Mouse (Mus musculus) limb, embryonic 14.5 days (tissue): Measurements from ENCODE around the gene Gpr31b. TPM values are rescaled to one million over a fixed set of nuclear protein-coding genes. Genes with fewer than 3 reads are reported as not detected.
A peak's percentile ranks its signal among the peaks of the same experiment; 100 is the strongest.
"Not testable (repeated sequence)": the region's sequence is repeated elsewhere in the genome, so short reads cannot be mapped to it uniquely, and the experiment has no call there.

ENCODE experiments used
- ATAC-seq: fragments of 200-750 bp; cut with Nextera tagmentation; 2 replicates; pipeline ENCODE4 v1.8.0; 2017; ENCODE audit warnings: low read depth, moderate number of reproducible peaks, moderate TSS enrichment; ENCODE audit not compliant: low FRiP score
- DNase-seq: peaks from one replicate; pipeline ENCODE4 v3.0.0-alpha.2; 2015; ENCODE audit warnings: low spot score
- H3K27ac ChIP-seq: fragments of 300-500 bp; sonication (generic); replicated peaks from 2 replicates; pipeline ENCODE4 v1.5.1; 2014; ENCODE audit warnings: low read depth, mild to moderate bottlenecking, low read length, moderate library complexity, mixed read lengths
- H3K27me3 ChIP-seq: fragments of 300-500 bp; sonication (generic); 2 replicates; pipeline ENCODE4 v1.6.1; 2014; ENCODE audit warnings: low read length, mixed read lengths; ENCODE audit not compliant: control insufficient read depth, insufficient read depth
- H3K36me3 ChIP-seq: fragments of 300-500 bp; sonication (generic); 2 replicates; pipeline ENCODE4 v1.6.1; 2014; ENCODE audit warnings: mild to moderate bottlenecking, low read length, moderate library complexity, mixed read lengths; ENCODE audit not compliant: control insufficient read depth, insufficient read depth
- H3K4me1 ChIP-seq: fragments of 300-500 bp; sonication (generic); 2 replicates; pipeline ENCODE4 v1.6.1; 2014; ENCODE audit warnings: antibody characterized with exemption, low read length, mixed read lengths; ENCODE audit not compliant: control insufficient read depth, insufficient read depth
- H3K4me2 ChIP-seq: fragments of 300-500 bp; sonication (generic); replicated peaks from 2 replicates; pipeline ENCODE4 v1.6.1; 2014; ENCODE audit warnings: low read depth, mild to moderate bottlenecking, low read length, moderate library complexity; ENCODE audit not compliant: severe bottlenecking
- H3K4me3 ChIP-seq: fragments of 300-500 bp; sonication (generic); replicated peaks from 2 replicates; pipeline ENCODE4 v1.5.1; 2014; ENCODE audit warnings: low read length
- H3K9ac ChIP-seq: fragments of 300-500 bp; sonication (generic); 2 replicates; pipeline ENCODE4 v1.6.1; 2014; ENCODE audit warnings: mild to moderate bottlenecking, low read depth, low read length, moderate library complexity; ENCODE audit not compliant: severe bottlenecking
- H3K9me3 ChIP-seq: fragments of 300-500 bp; sonication (generic); 2 replicates; pipeline ENCODE4 v1.6.1; 2016; ENCODE audit warnings: low read length; ENCODE audit not compliant: control insufficient read depth
- POLR2A ChIP-seq: fragments of 200-500 bp; IDR thresholded peaks from 2 replicates; pipeline ENCODE4 v1.8.0; 2012; ENCODE audit warnings: inconsistent platforms, mild to moderate bottlenecking, moderate library complexity, borderline replicate concordance; ENCODE audit not compliant: insufficient read depth, insufficient read length; ENCODE audit errors: extremely low read depth
- WGBS: fragments of 180-500 bp; shearing (Covaris S2); extraction: QIAGEN DNeasy Blood & Tissue Kit; methylation state at CpG from one replicate; pipeline ENCODE4 v1.1.7; 2014; 5-methylcytosine and 5-hydroxymethylcytosine counted together
- polyA plus RNA-seq, 2 experiments: library from polyadenylated mRNA; depleted of rRNA in 1 of 2; stranded (reverse) in 1 of 2; unstranded in 1 of 2; fragments of >200 nt; fragmentation: Nextera tagmentation in 1 of 2; extraction: Ambion mirVana in 1 of 2; gene quantifications; 2 replicates each; pipeline versions ENCODE4 v1.2.1 to v1.2.3; 2012 to 2014

The Gpr31b gene
- polyA plus RNA-seq, 2 experiments: 0.06 TPM; not detected in 1

DNA sequence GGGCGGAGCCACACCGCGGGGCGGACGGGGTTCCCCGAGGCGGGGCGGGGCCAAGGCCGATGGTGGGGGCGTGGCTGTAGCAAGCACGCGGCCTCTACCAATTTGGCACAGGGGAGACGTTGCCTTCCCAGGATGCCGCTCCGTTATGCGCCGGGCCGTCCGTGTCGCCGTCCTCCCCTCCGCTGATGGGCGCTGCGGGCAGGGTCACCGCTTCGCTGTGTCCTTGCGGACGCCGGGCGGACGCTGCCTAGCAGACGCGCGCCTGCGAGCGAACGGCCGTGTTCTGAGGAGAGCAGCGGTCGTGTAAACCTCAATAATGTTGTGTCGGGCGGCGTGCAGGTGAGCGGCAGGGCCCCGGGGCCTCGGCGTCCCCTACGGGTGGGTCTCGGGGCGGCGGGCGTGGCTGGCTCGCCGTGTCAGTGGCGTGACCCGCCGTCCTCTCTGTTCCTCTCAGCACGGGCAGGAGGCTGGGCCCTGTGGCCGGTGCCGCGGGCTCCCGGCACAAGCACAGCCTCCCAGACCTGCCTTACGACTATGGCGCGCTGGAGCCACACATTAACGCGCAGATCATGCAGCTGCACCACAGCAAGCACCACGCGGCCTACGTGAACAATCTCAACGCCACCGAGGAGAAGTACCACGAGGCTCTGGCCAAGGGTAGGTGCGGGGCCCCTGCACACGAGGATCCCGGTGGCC lies 44.2 kb downstream of the Gpr31b start:
- ATAC-seq (peak; percentile 98), DNase-seq (peak; percentile 95)

DNA sequence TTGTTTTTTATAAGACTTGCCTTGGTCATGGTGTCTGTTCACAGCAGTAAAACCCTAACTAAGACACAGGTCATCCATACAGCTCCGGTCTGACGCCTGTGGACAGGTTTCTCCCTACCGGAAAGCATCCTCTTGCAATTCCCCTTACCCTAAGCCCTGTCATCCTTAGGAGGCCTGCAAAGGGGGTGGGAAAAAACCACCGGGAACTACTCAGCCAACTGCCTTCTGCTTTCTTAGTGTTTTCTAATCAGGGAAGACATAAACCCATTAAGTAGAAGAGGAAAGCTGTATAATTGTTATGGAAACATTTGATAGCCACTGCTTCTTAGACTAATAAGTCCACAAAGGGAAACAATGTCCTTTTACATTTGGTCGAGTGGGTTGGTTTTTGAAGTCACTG lies 45.1 kb downstream of the Gpr31b start:
- ATAC-seq: no peak
- no peak for DNase-seq
- Histone ChIP-seq H3K36me3 (peaks cover 6% of the 10 kb centered on the region), H3K9me3 (no peaks in the 10 kb centered on the region), H3K27me3 (no peaks in the 10 kb centered on the region), H3K4me1 (peaks cover 8% of the 10 kb centered on the region), H3K9ac (peak overlapping the region; percentile 73), H3K27ac (no peak overlapping the region), H3K4me2 (peak overlapping the region; percentile 76), H3K4me3 (peak overlapping the region; percentile 82)
- TF ChIP-seq POLR2A: no peak
- 48% methylated on average over 5 of the region's 5 CpGs for WGBS

More for the DNA sequence above, 44.2 kb downstream of the Gpr31b start:
- Histone ChIP-seq H3K9ac (peak overlapping the region; percentile 73), H3K27ac (peak overlapping the region; percentile 73), H3K27me3 (no peaks in the 10 kb centered on the region), H3K4me3 (peak overlapping the region; percentile 82), H3K4me1 (peaks cover 8% of the 10 kb centered on the region), H3K4me2 (peak overlapping the region; percentile 76), H3K9me3 (no peaks in the 10 kb centered on the region), H3K36me3 (peaks cover 13% of the 10 kb centered on the region)
- TF ChIP-seq POLR2A: no peak
- WGBS: under 1% methylated on average over 45 of the region's 76 CpGs

DNA sequence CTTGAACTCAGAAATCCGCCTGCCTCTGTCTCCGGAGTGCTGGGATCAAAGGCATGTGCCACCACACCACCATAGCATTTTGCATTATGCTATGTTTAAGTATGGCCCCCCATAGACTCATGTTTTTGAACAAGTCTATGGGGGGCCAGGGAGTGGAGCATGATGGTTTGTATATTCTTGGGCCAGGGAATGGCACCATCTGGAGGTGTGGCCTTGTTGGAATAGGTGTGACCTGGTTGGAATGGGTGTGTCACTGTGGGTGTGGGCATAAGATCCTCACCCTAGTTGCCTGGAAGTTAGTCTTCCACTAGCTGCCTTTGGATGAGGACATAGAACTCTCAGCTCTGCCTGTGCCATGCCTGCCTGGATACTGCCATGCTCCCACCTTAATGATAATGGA lies 45.5 kb downstream of the Gpr31b start, which contains the start of gene Sod2:
Gene Sod2 (plus strand): TSS at position 301 of the 400 bp plus-strand sequence.
- H3K4me1 ChIP-seq, ATAC-seq, DNase-seq, H3K27me3 ChIP-seq, H3K9me3 ChIP-seq, H3K36me3 ChIP-seq: not testable (repeated sequence)
- peak within 1 kb of the TSS; percentile 76 for H3K4me2 ChIP-seq
- peak within 1 kb of the TSS; percentile 73 for H3K9ac ChIP-seq
- peak within 1 kb of the TSS; percentile 73; the same call in 1 of the 2 replicates for H3K27ac ChIP-seq
- H3K4me3 ChIP-seq: peak within 1 kb of the TSS; percentile 82
- 94% methylated on average over 2 of the region's 2 CpGs for WGBS

DNA sequence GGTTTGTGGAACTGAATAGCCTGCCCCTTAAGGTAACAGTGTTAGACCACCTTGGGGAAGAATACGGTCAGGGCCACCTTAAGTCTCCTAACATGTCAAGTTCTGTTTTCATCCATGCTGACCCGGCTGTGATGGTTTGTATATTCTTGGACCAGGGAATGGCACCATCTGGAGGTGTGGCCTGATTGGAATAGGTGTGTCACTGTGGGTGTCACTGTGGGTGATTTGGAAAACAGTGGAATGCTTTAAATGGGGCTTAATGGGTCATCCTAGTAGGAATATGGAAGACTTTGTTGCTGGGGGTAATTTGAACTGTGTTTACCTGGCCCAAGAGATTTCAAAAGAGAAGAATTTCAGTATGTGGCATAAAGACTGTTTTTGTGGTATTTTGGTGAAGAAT lies 47.7 kb downstream of the Gpr31b start:
- H3K27me3 ChIP-seq, H3K4me1 ChIP-seq, ATAC-seq, H3K9ac ChIP-seq, H3K36me3 ChIP-seq, H3K27ac ChIP-seq, H3K4me3 ChIP-seq, H3K9me3 ChIP-seq, DNase-seq, H3K4me2 ChIP-seq: not testable (repeated sequence)
- 72% methylated on average over 2 of the region's 2 CpGs for WGBS

DNA sequence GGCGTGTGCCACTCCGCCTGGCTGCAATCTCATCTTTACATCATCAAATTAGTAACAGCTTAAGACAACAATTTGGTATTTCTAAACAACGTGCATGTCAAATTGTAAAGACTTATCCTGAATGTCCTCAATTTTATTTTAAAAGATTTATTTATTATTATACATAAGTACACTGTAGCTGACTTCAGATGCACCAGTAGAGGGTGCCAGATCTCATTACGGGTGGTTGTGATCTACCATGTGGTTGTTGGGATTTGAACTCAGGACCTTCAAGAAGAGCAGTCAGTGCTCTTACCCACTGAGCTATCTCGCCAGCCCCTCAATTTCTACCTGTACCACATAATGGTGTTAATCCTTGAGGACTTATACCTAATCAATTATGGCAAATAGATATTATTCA lies 49.9 kb downstream of the Gpr31b start:
- H3K27ac ChIP-seq, H3K4me1 ChIP-seq, H3K4me3 ChIP-seq, DNase-seq, H3K27me3 ChIP-seq, H3K4me2 ChIP-seq, H3K9ac ChIP-seq, H3K36me3 ChIP-seq, ATAC-seq, H3K9me3 ChIP-seq: not testable (repeated sequence)
- WGBS: 92% methylated on average over 5 of the region's 5 CpGs

Other genes with a start within 250 kb of the Gpr31b start
- 1.7 and 1.9 TPM in 2 replicates for gene Mas1, start 184.2 kb downstream of the Gpr31b start, polyA plus RNA-seq (2012; rRNA removed)
- 1.4 and 2.1 TPM in 2 replicates for gene Mas1, start 184.2 kb downstream of the Gpr31b start, polyA plus RNA-seq (2014; fragmentation: Nextera tagmentation; extraction: Ambion mirVana)
- 0.38 and 0.73 TPM in 2 replicates for gene Mrgprh, start 176.3 kb downstream of the Gpr31b start, polyA plus RNA-seq (2012; rRNA removed)
- 0.10 and 0.14 TPM in 2 replicates for gene Mrgprh, start 176.3 kb downstream of the Gpr31b start, polyA plus RNA-seq (2014; fragmentation: Nextera tagmentation; extraction: Ambion mirVana)
- gene Pnldc1, start 142.1 kb downstream of the Gpr31b start, polyA plus RNA-seq (2012; rRNA removed): 5.1 and 5.3 TPM in 2 replicates
- gene Pnldc1, start 142.1 kb downstream of the Gpr31b start, polyA plus RNA-seq (2014; fragmentation: Nextera tagmentation; extraction: Ambion mirVana): 2.4 and 3.4 TPM in 2 replicates
- 184 and 212 TPM in 2 replicates for gene Tcp1, start 136.6 kb downstream of the Gpr31b start, polyA plus RNA-seq (2012; rRNA removed)
- 386 and 395 TPM in 2 replicates for gene Tcp1, start 136.6 kb downstream of the Gpr31b start, polyA plus RNA-seq (2014; fragmentation: Nextera tagmentation; extraction: Ambion mirVana)
- gene Mrpl18, start 136.0 kb downstream of the Gpr31b start, polyA plus RNA-seq (2012; rRNA removed): 47.4 and 66.4 TPM in 2 replicates
- gene Mrpl18, start 136.0 kb downstream of the Gpr31b start, polyA plus RNA-seq (2014; fragmentation: Nextera tagmentation; extraction: Ambion mirVana): 127 and 135 TPM in 2 replicates
- 0.33 and 0.81 TPM in 2 replicates for gene Acat3, start 111.7 kb downstream of the Gpr31b start, polyA plus RNA-seq (2012; rRNA removed)
- gene Acat3, start 111.7 kb downstream of the Gpr31b start, polyA plus RNA-seq (2014; fragmentation: Nextera tagmentation; extraction: Ambion mirVana): 0.47 and 1.1 TPM in 2 replicates
- 62.9 and 67.4 TPM in 2 replicates for gene Acat2, start 91.5 kb downstream of the Gpr31b start, polyA plus RNA-seq (2012; rRNA removed)
- 110 and 119 TPM in 2 replicates for gene Acat2, start 91.5 kb downstream of the Gpr31b start, polyA plus RNA-seq (2014; fragmentation: Nextera tagmentation; extraction: Ambion mirVana)
- 61.7 and 86.1 TPM in 2 replicates for gene Wtap, start 58.1 kb downstream of the Gpr31b start, polyA plus RNA-seq (2012; rRNA removed)
- 135 and 141 TPM in 2 replicates for gene Wtap, start 58.1 kb downstream of the Gpr31b start, polyA plus RNA-seq (2014; fragmentation: Nextera tagmentation; extraction: Ambion mirVana)
- gene Sod2, start 45.5 kb downstream of the Gpr31b start, polyA plus RNA-seq (2012; rRNA removed): 98.2 and 118 TPM in 2 replicates
- 103 and 116 TPM in 2 replicates for gene Sod2, start 45.5 kb downstream of the Gpr31b start, polyA plus RNA-seq (2014; fragmentation: Nextera tagmentation; extraction: Ambion mirVana)
- gene Tcp10b, start 8.8 kb upstream of the Gpr31b start, polyA plus RNA-seq (2012; rRNA removed): 0.33 and 0.74 TPM in 2 replicates
- gene Tcp10b, start 8.8 kb upstream of the Gpr31b start, polyA plus RNA-seq (2014; fragmentation: Nextera tagmentation; extraction: Ambion mirVana): 0.14 TPM in 2 replicates
- 0.10 TPM in 2 replicates for gene Unc93a, start 79.5 kb upstream of the Gpr31b start, polyA plus RNA-seq (2012; rRNA removed)
- gene Unc93a, start 79.5 kb upstream of the Gpr31b start, polyA plus RNA-seq (2014; fragmentation: Nextera tagmentation; extraction: Ambion mirVana): 0.12 and 0.21 TPM in 2 replicates
- gene Smok2a, start 168.9 kb upstream of the Gpr31b start, polyA plus RNA-seq (2012; rRNA removed): not detected in 2 replicates
- not detected in 2 replicates for gene Smok2a, start 168.9 kb upstream of the Gpr31b start, polyA plus RNA-seq (2014; fragmentation: Nextera tagmentation; extraction: Ambion mirVana)
- gene Smok2b, start 178.0 kb upstream of the Gpr31b start, polyA plus RNA-seq (2012; rRNA removed): not detected in 2 replicates
- gene Smok2b, start 178.0 kb upstream of the Gpr31b start, polyA plus RNA-seq (2014; fragmentation: Nextera tagmentation; extraction: Ambion mirVana): not detected in 2 replicates